Mouse (Mus musculus): ENCODE results near the gene Olfr411. TPM values are rescaled to one million over a fixed set of nuclear protein-coding genes. Genes with fewer than 3 reads are reported as not detected.

Gene Olfr411
- not detected for total RNA-seq (2021)

- intact Hi-C loops (cut with DNase I), result no loop called here
- DNase-seq, result no peak
Measured at GRCm38 (mm10) chr11:74352550-74352949, at the start of gene Olfr411. Gene Olfr411 (minus strand): TSS chr11:74352650.

- DNase-seq, result no peak
- intact Hi-C loops (cut with DNase I), result loop anchor here (2.0 to 5.0 kb wide), 2 partner anchors 65 to 125 kb away; no protein-coding TSS in a partner anchor
Measured at GRCm38 (mm10) chr11:74402126-74402525, 49.7 kb upstream of the Olfr411 start.

- intact Hi-C loops (cut with DNase I), result no loop called here
- no peak for DNase-seq
Measured at GRCm38 (mm10) chr11:74395583-74395982, 43.1 kb upstream of the Olfr411 start.

- intact Hi-C loops (cut with DNase I), result no loop called here
- peak; percentile 49 to 60 for DNase-seq
Measured at GRCm38 (mm10) chr11:74393489-74393888, 41.0 kb upstream of the Olfr411 start.

- no peak for DNase-seq
- intact Hi-C loops (cut with DNase I), result no loop called here
Measured at GRCm38 (mm10) chr11:74392903-74393302, 40.5 kb upstream of the Olfr411 start.

- intact Hi-C loops (cut with DNase I), result no loop called here
- DNase-seq, result no peak
Measured at GRCm38 (mm10) chr11:74391899-74392298, 39.4 kb upstream of the Olfr411 start.

- intact Hi-C loops (cut with DNase I), result loop anchor here (5.0 kb wide), 1 partner anchor 135 kb away; no protein-coding TSS in a partner anchor
- DNase-seq, result peak in 1 of 2 experiments; percentile 49
Measured at GRCm38 (mm10) chr11:74387203-74387602, 34.8 kb upstream of the Olfr411 start.

GRCm38 (mm10) chr11:74385674-74386073 is 33.2 kb upstream of the Olfr411 start:
- intact Hi-C loops (cut with DNase I), result loop anchor here (5.0 kb wide), 1 partner anchor 137 kb away; no protein-coding TSS in a partner anchor
- DNase-seq, result peak; percentile 63 to 67

GRCm38 (mm10) chr11:74379166-74379873 is 26.9 kb upstream of the Olfr411 start:
- no peak for DNase-seq
- intact Hi-C loops (cut with DNase I), result loop anchor here (10.0 kb wide), 1 partner anchor 1095 kb away; no protein-coding TSS in a partner anchor

- intact Hi-C loops (cut with DNase I), result loop anchor here (2.0 to 10.0 kb wide), 3 partner anchors 150 to 1092 kb away; no protein-coding TSS in a partner anchor
Measured at GRCm38 (mm10) chr11:74376847-74377246, 24.4 kb upstream of the Olfr411 start.

GRCm38 (mm10) chr11:74371393-74372100 is 19.1 kb upstream of the Olfr411 start:
- DNase-seq, result peak; percentile 76 to 88
- intact Hi-C loops (cut with DNase I), result loop anchor here (1.0 to 10.0 kb wide), 4 partner anchors 1087 to 1363 kb away; partner anchors contain the start of gene Haspin

More at GRCm38 (mm10) chr11:74376847-74377246, 24.4 kb upstream of the Olfr411 start:
- peak; percentile 70 to 80 for DNase-seq

- intact Hi-C loops (cut with DNase I), result no loop called here
- no peak for DNase-seq
Measured at GRCm38 (mm10) chr11:74361769-74362168, 9.3 kb upstream of the Olfr411 start, which contains the start of gene Olfr412. Gene Olfr412 (plus strand): TSS chr11:74362069.

- intact Hi-C loops (cut with DNase I), result no loop called here
- no peak for DNase-seq
Measured at GRCm38 (mm10) chr11:74337931-74338330, 14.5 kb downstream of the Olfr411 start, which contains the start of gene Olfr410. Gene Olfr410 (minus strand): TSS chr11:74338031.

GRCm38 (mm10) chr11:74328781-74329180 is 23.7 kb downstream of the Olfr411 start:
- no peak for DNase-seq

GRCm38 (mm10) chr11:74326044-74326443 is 26.4 kb downstream of the Olfr411 start:
- no peak for DNase-seq
- intact Hi-C loops (cut with DNase I), result no loop called here

More at GRCm38 (mm10) chr11:74328781-74329180, 23.7 kb downstream of the Olfr411 start:
- intact Hi-C loops (cut with DNase I), result no loop called here

Other genes starting within 250 kb of the Olfr411 start
- gene Olfr401, start 238.9 kb downstream of the Olfr411 start, total RNA-seq (2021), result not detected
- not detected for gene Olfr402, start 199.1 kb downstream of the Olfr411 start, total RNA-seq (2021)
- not detected for gene Olfr403, start 166.4 kb downstream of the Olfr411 start, total RNA-seq (2021)
- gene Olfr43, start 141.3 kb downstream of the Olfr411 start, total RNA-seq (2021), result not detected
- not detected for gene Olfr406, start 92.8 kb downstream of the Olfr411 start, total RNA-seq (2021)
- gene Olfr59, start 68.9 kb downstream of the Olfr411 start, total RNA-seq (2021), result not detected
- not detected for gene Olfr410, start 14.6 kb downstream of the Olfr411 start, total RNA-seq (2021)
- not detected for gene Olfr412, start 9.4 kb upstream of the Olfr411 start, total RNA-seq (2021)